Mouse (Mus musculus): Measurements from ENCODE around the gene Olfr106-ps. TPM values are rescaled to one million over a fixed set of nuclear protein-coding genes. Genes with fewer than 3 reads are reported as not detected.

Olfr106-ps gene
- not detected for total RNA-seq (2023)

GRCm38 (mm10) chr17:37390093-37390492 lies at the start of gene Olfr106-ps:
Olfr106-ps (plus strand) TSS chr17:37390393.

GRCm38 (mm10) chr17:37359282-37359681 lies 30.9 kb upstream of the Olfr106-ps start, which contains the start of gene Olfr104-ps:
Olfr104-ps (plus strand) TSS chr17:37359582.

GRCm38 (mm10) chr17:37378733-37379132 lies 11.5 kb upstream of the Olfr106-ps start, which contains the start of gene Olfr105-ps:
Olfr105-ps (plus strand) TSS chr17:37379033.

GRCm38 (mm10) chr17:37398926-37399325 lies 8.7 kb downstream of the Olfr106-ps start, which contains the start of gene Olfr107:
Olfr107 (plus strand) TSS chr17:37399226.

GRCm38 (mm10) chr17:37445180-37445579 lies 55.0 kb downstream of the Olfr106-ps start, which contains the start of gene Olfr108:
Olfr108 (plus strand) TSS chr17:37445480.

Other genes starting within 250 kb of the Olfr106-ps start
- gene Olfr93, start 228.9 kb upstream of the Olfr106-ps start, total RNA-seq (2023), result not detected
- not detected for gene Ubd, start 196.5 kb upstream of the Olfr106-ps start, total RNA-seq (2023)
- not detected for gene Olfr94, start 189.4 kb upstream of the Olfr106-ps start, total RNA-seq (2023)
- gene Olfr95, start 177.3 kb upstream of the Olfr106-ps start, total RNA-seq (2023), result not detected
- gene Olfr96, start 170.2 kb upstream of the Olfr106-ps start, total RNA-seq (2023), result not detected
- gene Olfr97, start 153.1 kb upstream of the Olfr106-ps start, total RNA-seq (2023), result not detected
- not detected for gene Olfr98, start 126.6 kb upstream of the Olfr106-ps start, total RNA-seq (2023)
- 38.8 TPM for gene H2-M3, start 120.2 kb upstream of the Olfr106-ps start, total RNA-seq (2023)
- gene Olfr99, start 106.9 kb upstream of the Olfr106-ps start, total RNA-seq (2023), result not detected
- not detected for gene Olfr101, start 86.1 kb upstream of the Olfr106-ps start, total RNA-seq (2023)
- not detected for gene Olfr102, start 73.3 kb upstream of the Olfr106-ps start, total RNA-seq (2023)
- gene Olfr103, start 50.7 kb upstream of the Olfr106-ps start, total RNA-seq (2023), result not detected
- not detected for gene Olfr104-ps, start 30.8 kb upstream of the Olfr106-ps start, total RNA-seq (2023)
- not detected for gene Olfr105-ps, start 11.4 kb upstream of the Olfr106-ps start, total RNA-seq (2023)
- not detected for gene Olfr107, start 8.8 kb downstream of the Olfr106-ps start, total RNA-seq (2023)
- gene Olfr108, start 55.1 kb downstream of the Olfr106-ps start, total RNA-seq (2023), result not detected
- not detected for gene Olfr109, start 68.5 kb downstream of the Olfr106-ps start, total RNA-seq (2023)
- not detected for gene H2-M2, start 93.2 kb downstream of the Olfr106-ps start, total RNA-seq (2023)
- not detected for gene Olfr110, start 102.1 kb downstream of the Olfr106-ps start, total RNA-seq (2023)
- not detected for gene Olfr111, start 117.6 kb downstream of the Olfr106-ps start, total RNA-seq (2023)
- gene Olfr112, start 179.1 kb downstream of the Olfr106-ps start, total RNA-seq (2023), result not detected
- gene Olfr113, start 187.3 kb downstream of the Olfr106-ps start, total RNA-seq (2023), result not detected
- gene Olfr114, start 202.3 kb downstream of the Olfr106-ps start, total RNA-seq (2023), result not detected
- not detected for gene Olfr115, start 236.7 kb downstream of the Olfr106-ps start, total RNA-seq (2023)
- not detected for gene Olfr116, start 236.8 kb downstream of the Olfr106-ps start, total RNA-seq (2023)